Mouse (Mus musculus) erythroblast, adult 5-6 weeks (primary cell): ENCODE measurements around the gene Dlgap3. TPM values are rescaled to one million over a fixed set of nuclear protein-coding genes. Genes with fewer than 3 reads are reported as not detected.

ENCODE experiments used
- ATAC-seq: replicated peaks from 2 replicates; pipeline ENCODE4 v1.8.0; 2016; ENCODE audit warnings: moderate number of reproducible peaks, mild to moderate bottlenecking, moderate TSS enrichment, inconsistent platforms; ENCODE audit not compliant: poor library complexity, low FRiP score, severe bottlenecking
- total RNA-seq, 2 experiments: library from RNA; stranded (forward) in 1 of 2; stranded (reverse) in 1 of 2; fragments of 150-400 nt in 1 of 2; fragments of 200-764, 138-1000 nt in 1 of 2; gene quantifications; 2 replicates each; pipeline versions ENCODE4 v1.2.3 to v1.2.4; 2015 to 2017; ENCODE audit warnings: low replicate concordance in 2 of 2

The Dlgap3 gene
- total RNA-seq (2015; ENCODE audit: low replicate concordance), result not detected in 2 replicates
- not detected in 2 replicates for total RNA-seq (2017; ENCODE audit: low replicate concordance)

DNA sequence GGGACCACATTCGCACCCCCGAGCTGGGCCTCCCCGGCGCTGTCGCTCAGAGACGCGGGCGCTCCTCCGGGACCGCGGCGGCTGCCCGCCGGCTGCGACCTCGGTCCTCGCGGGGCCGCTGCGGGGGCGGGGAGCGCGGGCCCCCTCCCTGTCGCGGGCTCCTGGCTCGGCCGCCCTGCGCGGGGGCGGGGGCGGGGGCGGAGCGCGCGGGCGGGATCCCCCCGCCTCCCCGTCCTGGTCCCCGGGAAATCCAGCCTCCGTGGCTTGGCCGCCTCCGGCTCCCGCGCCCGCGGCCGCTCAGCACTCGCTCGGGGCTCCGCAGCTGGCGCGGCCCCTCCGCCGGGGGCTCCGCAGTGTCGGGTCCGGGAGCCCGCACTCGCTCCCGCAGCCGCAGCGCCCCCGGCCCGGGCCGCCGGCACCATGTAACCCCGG lies at the start of gene Dlgap3:
Dlgap3 (plus strand) TSS at position 291 of the 432 bp plus-strand sequence.
- no peak for ATAC-seq

DNA sequence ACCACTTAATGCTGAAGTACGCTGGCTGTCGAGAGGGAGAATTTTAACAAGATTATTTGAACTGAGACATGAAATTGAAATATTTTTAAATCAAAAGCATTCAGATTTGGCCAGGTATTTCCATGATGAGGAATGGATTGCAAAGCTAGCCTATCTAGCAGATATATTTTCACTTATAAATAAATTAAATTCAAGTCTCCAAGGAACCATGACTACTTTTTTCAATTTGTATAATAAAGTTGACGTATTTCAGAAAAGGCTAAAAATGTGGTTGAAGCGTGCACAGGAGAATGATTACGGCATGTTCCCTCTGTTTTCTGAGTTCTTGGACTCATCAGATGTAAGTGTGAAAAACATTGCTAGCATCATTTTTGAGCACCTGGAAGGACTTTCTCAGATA lies 45.6 kb upstream of the Dlgap3 start, which contains the start of gene Tmem35b:
Tmem35b (plus strand) TSS at position 301 of the 400 bp plus-strand sequence.
- ATAC-seq, result no peak

DNA sequence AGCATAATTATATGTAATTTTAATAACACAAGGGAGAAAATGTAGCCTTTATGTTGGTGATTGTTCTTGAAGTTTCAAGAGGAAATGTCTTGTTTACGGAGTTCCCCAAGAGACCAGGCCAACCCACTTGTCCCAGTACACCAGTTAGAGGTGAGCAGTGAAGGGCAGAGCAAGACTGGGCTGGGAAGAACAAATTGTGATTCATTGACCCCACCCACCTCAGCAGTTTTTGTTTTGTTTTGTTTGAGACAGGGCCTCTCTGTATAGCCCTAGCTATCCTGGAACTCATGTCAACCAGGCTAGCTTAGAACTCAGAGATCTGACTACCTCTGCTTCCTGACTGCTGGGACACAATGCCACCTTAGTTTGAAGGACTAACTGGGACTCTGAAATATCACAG lies 44.7 kb upstream of the Dlgap3 start:
- no peak for ATAC-seq

GRCm38 (mm10) chr4:127125834-127126463 lies 43.1 kb upstream of the Dlgap3 start:
- peak; percentile 98 for ATAC-seq

- ATAC-seq, result no peak
Observed at GRCm38 (mm10) chr4:127134687-127135086, 34.3 kb upstream of the Dlgap3 start.

DNA sequence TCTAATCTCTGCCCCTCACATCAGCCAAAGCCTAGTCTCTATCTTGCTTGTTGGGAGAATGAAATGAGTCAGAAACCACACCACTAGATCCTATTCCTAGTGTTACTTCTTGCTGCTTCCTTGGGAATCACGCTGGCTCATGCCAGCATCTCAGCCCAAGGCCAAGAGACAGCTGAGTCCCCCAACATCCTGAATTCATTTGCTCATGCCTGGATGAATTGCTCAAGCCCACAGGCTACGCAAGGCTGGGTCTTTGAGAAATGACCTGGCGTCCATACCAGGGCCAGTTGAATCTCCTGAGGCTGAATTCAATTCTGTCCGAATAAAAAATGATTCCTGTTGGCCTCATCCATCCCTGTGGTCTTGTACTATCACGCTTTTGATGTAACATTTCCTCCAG lies 31.4 kb upstream of the Dlgap3 start:
- ATAC-seq, result no peak

- no peak for ATAC-seq
Observed at GRCm38 (mm10) chr4:127138486-127138885, 30.5 kb upstream of the Dlgap3 start.

GRCm38 (mm10) chr4:127150031-127150430 lies 19.0 kb upstream of the Dlgap3 start:
- ATAC-seq, result no peak

- no peak for ATAC-seq
Observed at GRCm38 (mm10) chr4:127153345-127153744, 15.7 kb upstream of the Dlgap3 start.

GRCm38 (mm10) chr4:127155757-127156156 lies 13.2 kb upstream of the Dlgap3 start:
- ATAC-seq, result no peak

DNA sequence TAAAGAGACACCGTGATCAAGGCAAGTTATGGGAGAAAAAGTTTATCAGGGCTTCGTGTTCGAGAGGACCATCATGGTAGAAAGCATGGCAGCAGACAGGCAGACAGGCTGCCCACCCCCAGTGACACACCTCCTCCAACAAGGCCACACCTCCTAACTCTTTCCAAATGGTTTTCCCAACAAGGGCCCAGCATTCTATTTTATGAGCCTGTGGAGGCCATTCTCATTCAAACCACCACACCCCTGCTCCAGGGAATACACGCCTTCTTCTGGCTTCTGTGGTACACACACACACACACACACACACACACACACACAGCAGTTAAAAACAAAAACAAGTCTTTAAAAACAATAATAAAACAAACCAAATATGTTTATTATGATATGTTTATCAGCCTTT lies 11.3 kb upstream of the Dlgap3 start:
- ATAC-seq, result no peak

GRCm38 (mm10) chr4:127163926-127164325 lies 5.1 kb upstream of the Dlgap3 start:
- ATAC-seq, result no peak

DNA sequence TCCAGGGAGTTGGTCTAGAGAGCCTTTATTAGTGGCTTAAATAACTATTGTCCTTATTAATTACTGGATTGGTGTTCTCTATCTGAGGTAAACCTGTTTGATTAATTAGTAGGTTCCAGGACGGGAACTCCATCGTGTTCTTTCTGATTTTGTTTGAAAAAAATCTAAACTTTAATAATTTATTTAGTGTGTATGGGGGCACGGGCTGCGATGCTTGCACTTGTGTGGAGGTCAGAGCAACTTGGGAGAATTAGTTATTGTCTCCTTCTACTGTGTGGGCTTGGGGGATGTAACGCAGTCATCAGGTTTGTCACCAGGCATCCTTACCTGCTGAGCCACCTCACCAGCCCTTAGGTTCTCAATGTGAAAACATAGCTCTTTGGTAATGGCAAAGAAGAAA lies 1.9 kb upstream of the Dlgap3 start:
- no peak for ATAC-seq

DNA sequence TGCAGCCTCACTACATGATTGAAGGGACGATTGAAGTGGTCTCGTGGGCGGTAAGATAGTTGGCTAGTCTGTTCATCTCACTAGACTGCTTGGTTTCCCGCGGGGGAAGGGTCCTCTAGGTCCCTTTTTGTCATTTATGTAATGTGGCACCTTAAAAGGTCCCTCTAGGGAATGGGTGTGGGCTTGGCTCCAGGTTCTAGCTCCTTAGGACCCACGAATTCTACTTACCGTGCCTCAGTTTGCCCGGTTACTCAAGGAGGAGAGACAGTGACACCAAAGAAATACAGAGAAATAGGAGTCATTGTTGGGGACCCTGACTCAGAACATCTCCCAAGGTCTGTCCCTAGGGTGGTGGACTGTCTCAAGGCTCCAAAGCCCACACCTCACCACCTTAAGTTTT lies 1.3 kb upstream of the Dlgap3 start:
- no peak for ATAC-seq

GRCm38 (mm10) chr4:127168211-127168913 lies 642 bp upstream of the Dlgap3 start:
- no peak for ATAC-seq

DNA sequence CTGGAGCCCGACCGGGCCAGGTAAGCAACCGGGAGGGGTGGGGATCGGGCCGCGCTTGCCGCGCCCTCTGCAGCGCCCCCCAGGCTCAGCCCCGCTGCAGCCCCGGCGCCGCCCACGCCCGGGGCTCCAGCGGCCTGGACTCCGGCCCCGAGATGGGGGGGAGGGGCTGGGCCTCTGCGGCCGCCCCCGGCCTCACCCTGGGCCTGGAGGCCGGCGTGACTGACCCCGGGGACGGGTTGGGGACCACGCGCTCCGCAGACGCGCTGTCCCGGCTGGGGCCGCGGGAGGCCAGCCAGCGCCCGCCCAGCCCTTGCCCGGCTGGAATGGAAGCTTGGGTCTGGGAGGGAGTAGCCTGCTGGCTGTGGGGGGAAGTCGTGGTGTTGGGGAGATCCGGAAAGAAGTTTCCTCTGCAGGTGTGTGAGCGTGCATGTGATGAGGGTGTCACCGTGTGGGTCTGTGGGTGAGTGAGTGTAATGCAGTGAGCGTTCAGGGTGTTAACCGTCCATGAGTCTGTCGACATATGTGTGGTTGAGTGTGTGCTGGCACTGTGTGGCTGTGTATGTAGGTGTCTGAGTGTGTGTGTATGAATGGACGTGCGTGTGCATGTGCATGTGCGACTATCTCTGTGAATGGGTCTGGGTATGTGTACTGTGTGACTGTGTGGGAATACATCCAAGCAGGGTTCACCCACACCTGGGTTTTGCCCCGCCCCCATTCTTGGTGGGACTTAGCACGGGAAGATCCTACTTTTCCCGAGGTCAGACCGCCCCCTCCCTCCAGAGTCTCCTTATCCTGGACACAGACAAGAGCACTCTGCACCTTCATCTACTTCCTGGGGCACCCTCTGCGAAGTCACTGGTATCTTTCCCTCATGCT lies 580 bp downstream of the Dlgap3 start:
- no peak for ATAC-seq

GRCm38 (mm10) chr4:127170866-127171265 lies 1.9 kb downstream of the Dlgap3 start:
- no peak for ATAC-seq

DNA sequence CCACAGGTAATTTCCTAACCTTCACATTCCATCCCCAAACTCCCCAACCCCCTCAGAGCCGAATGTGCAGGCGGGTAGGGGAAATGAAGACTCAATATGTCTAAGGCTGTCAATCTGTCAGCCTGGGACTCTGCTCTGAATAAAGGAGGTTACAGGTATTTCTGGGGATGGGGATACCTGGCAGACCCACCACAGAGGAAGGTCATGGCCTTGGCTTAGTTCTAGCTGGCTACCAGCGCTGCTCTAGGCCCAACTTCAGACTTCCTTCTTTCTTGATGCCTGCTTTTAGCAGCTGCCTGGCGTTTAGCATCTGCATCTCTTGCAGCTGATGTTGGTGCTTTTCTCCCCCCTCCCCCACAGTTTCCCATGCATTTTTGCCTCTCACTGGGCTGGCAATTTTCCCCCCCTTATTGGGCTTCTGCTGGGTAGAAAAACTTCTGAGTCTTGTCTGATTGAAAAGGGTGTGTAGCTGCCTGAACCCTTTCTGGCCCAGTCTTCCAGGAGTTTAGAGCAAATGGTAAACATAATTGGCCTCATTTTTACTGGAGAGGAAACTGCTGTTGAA lies 2.4 kb downstream of the Dlgap3 start:
- ATAC-seq, result no peak

GRCm38 (mm10) chr4:127172119-127172518 lies 3.1 kb downstream of the Dlgap3 start:
- no peak for ATAC-seq

- no peak for ATAC-seq
Observed at GRCm38 (mm10) chr4:127172614-127173013, 3.6 kb downstream of the Dlgap3 start.
